Mouse (Mus musculus): ENCODE data around the gene H6pd. TPM values are rescaled to one million over a fixed set of nuclear protein-coding genes. Genes with fewer than 3 reads are reported as not detected.

H6pd gene
- polyA plus RNA-seq, 1 experiment from 2014 or later: 2.0 TPM

- 92% methylated on average over 10 of the region's 10 CpGs for WGBS
- Histone ChIP-seq H3K9ac (replicated peaks; ENCODE audit: low read depth, low read length) (no peak overlapping the region), H3K36me3 (ENCODE audit: control insufficient read depth, insufficient read depth, low read length) (no peaks in the 10 kb centered on the region), H3K4me3 (ENCODE audit: low read depth, low read length) (no peak overlapping the region), H3K4me2 (ENCODE audit: low read depth, low read length) (no peak overlapping the region), H3K4me1 (ENCODE audit: control insufficient read depth, insufficient read depth, low read length) (0 out of 2 replicates have a peak, but pooled peaks cover 5% of the 10 kb centered on the region), H3K9me3 (ENCODE audit: control insufficient read depth, low read length) (no peaks in the 10 kb centered on the region), H3K27ac (ENCODE audit: low read depth, low read length) (no peak overlapping the region), H3K27me3 (ENCODE audit: control insufficient read depth, insufficient read depth, low read length) (no peaks in the 10 kb centered on the region)
- no peak for ATAC-seq (ENCODE audit: low read depth)
Observed at GRCm38 (mm10) chr4:150005231-150005630, 3.6 kb downstream of the H6pd start.

GRCm38 (mm10) chr4:150003641-150004040 is 5.2 kb downstream of the H6pd start:
- ATAC-seq (ENCODE audit: low read depth): no peak
- H3K9me3 ChIP-seq (ENCODE audit: control insufficient read depth, low read length): no peaks in the 10 kb centered on the region
- H3K36me3 ChIP-seq (ENCODE audit: control insufficient read depth, insufficient read depth, low read length): no peaks in the 10 kb centered on the region
- H3K9ac ChIP-seq (replicated peaks; ENCODE audit: low read depth, low read length): no peak overlapping the region
- H3K27ac ChIP-seq (ENCODE audit: low read depth, low read length): no peak overlapping the region
- H3K4me1 ChIP-seq (ENCODE audit: control insufficient read depth, insufficient read depth, low read length): no peaks in the 10 kb centered on the region
- 81% methylated on average over 4 of the region's 4 CpGs for WGBS
- no peaks in the 10 kb centered on the region for H3K27me3 ChIP-seq (ENCODE audit: control insufficient read depth, insufficient read depth, low read length)
- H3K4me3 ChIP-seq (ENCODE audit: low read depth, low read length): no peak overlapping the region
- H3K4me2 ChIP-seq (ENCODE audit: low read depth, low read length): no peak overlapping the region

GRCm38 (mm10) chr4:150003021-150003580 is 5.7 kb downstream of the H6pd start:
- 40% methylated on average over 7 of the region's 7 CpGs for WGBS
- no peak overlapping the region for H3K4me3 ChIP-seq (ENCODE audit: low read depth, low read length)
- H3K4me2 ChIP-seq (ENCODE audit: low read depth, low read length): no peak overlapping the region
- H3K27ac ChIP-seq (ENCODE audit: low read depth, low read length): no peak overlapping the region
- H3K27me3 ChIP-seq (ENCODE audit: control insufficient read depth, insufficient read depth, low read length): no peaks in the 10 kb centered on the region
- no peak for ATAC-seq (ENCODE audit: low read depth)
- H3K9me3 ChIP-seq (ENCODE audit: control insufficient read depth, low read length): no peaks in the 10 kb centered on the region
- H3K36me3 ChIP-seq (ENCODE audit: control insufficient read depth, insufficient read depth, low read length): no peaks in the 10 kb centered on the region
- H3K9ac ChIP-seq (replicated peaks; ENCODE audit: low read depth, low read length): no peak overlapping the region
- H3K4me1 ChIP-seq (ENCODE audit: control insufficient read depth, insufficient read depth, low read length): no peaks in the 10 kb centered on the region

- H3K36me3 ChIP-seq (ENCODE audit: control insufficient read depth, insufficient read depth, low read length): no peaks in the 10 kb centered on the region
- no peak overlapping the region for H3K9ac ChIP-seq (replicated peaks; ENCODE audit: low read depth, low read length)
- H3K4me2 ChIP-seq (ENCODE audit: low read depth, low read length): no peak overlapping the region
- no peaks in the 10 kb centered on the region for H3K4me1 ChIP-seq (ENCODE audit: control insufficient read depth, insufficient read depth, low read length)
- H3K9me3 ChIP-seq (ENCODE audit: control insufficient read depth, low read length): no peaks in the 10 kb centered on the region
- H3K27me3 ChIP-seq (ENCODE audit: control insufficient read depth, insufficient read depth, low read length): no peaks in the 10 kb centered on the region
- H3K4me3 ChIP-seq (ENCODE audit: low read depth, low read length): no peak overlapping the region
- WGBS: 77% methylated on average over 12 of the region's 12 CpGs
- ATAC-seq (ENCODE audit: low read depth): no peak
- H3K27ac ChIP-seq (ENCODE audit: low read depth, low read length): no peak overlapping the region
Observed at GRCm38 (mm10) chr4:150002021-150002528, 6.7 kb downstream of the H6pd start.

- 76% methylated on average over 10 of the region's 10 CpGs for WGBS
- H3K27ac ChIP-seq (ENCODE audit: low read depth, low read length): no peak overlapping the region
- H3K36me3 ChIP-seq (ENCODE audit: control insufficient read depth, insufficient read depth, low read length): no peaks in the 10 kb centered on the region
- no peaks in the 10 kb centered on the region for H3K9me3 ChIP-seq (ENCODE audit: control insufficient read depth, low read length)
- H3K4me2 ChIP-seq (ENCODE audit: low read depth, low read length): no peak overlapping the region
- no peak overlapping the region for H3K9ac ChIP-seq (replicated peaks; ENCODE audit: low read depth, low read length)
- H3K4me1 ChIP-seq (ENCODE audit: control insufficient read depth, insufficient read depth, low read length): no peaks in the 10 kb centered on the region
- no peak for ATAC-seq (ENCODE audit: low read depth)
- H3K27me3 ChIP-seq (ENCODE audit: control insufficient read depth, insufficient read depth, low read length): no peaks in the 10 kb centered on the region
- no peak overlapping the region for H3K4me3 ChIP-seq (ENCODE audit: low read depth, low read length)
Observed at GRCm38 (mm10) chr4:150001221-150001860, 7.5 kb downstream of the H6pd start.

GRCm38 (mm10) chr4:149999931-150000555 is 8.8 kb downstream of the H6pd start:
- 88% methylated on average over 15 of the region's 15 CpGs for WGBS
- H3K36me3 ChIP-seq (ENCODE audit: control insufficient read depth, insufficient read depth, low read length): no peaks in the 10 kb centered on the region
- no peak for ATAC-seq (ENCODE audit: low read depth)

GRCm38 (mm10) chr4:149999510-149999900 is 9.3 kb downstream of the H6pd start:
- 81% methylated on average over 9 of the region's 9 CpGs for WGBS
- Histone ChIP-seq H3K4me1 (ENCODE audit: control insufficient read depth, insufficient read depth, low read length) (no peaks in the 10 kb centered on the region), H3K4me3 (ENCODE audit: low read depth, low read length) (no peak overlapping the region), H3K9ac (replicated peaks; ENCODE audit: low read depth, low read length) (no peak overlapping the region), H3K4me2 (ENCODE audit: low read depth, low read length) (no peak overlapping the region), H3K27ac (ENCODE audit: low read depth, low read length) (no peak overlapping the region), H3K9me3 (ENCODE audit: control insufficient read depth, low read length) (no peaks in the 10 kb centered on the region), H3K36me3 (ENCODE audit: control insufficient read depth, insufficient read depth, low read length) (no peaks in the 10 kb centered on the region), H3K27me3 (ENCODE audit: control insufficient read depth, insufficient read depth, low read length) (no peaks in the 10 kb centered on the region)
- ATAC-seq (ENCODE audit: low read depth): no peak

More at GRCm38 (mm10) chr4:149999931-150000555, 8.8 kb downstream of the H6pd start:
- H3K4me3 ChIP-seq (ENCODE audit: low read depth, low read length): no peak overlapping the region
- no peak overlapping the region for H3K27ac ChIP-seq (ENCODE audit: low read depth, low read length)
- H3K4me1 ChIP-seq (ENCODE audit: control insufficient read depth, insufficient read depth, low read length): no peaks in the 10 kb centered on the region
- no peaks in the 10 kb centered on the region for H3K9me3 ChIP-seq (ENCODE audit: control insufficient read depth, low read length)
- no peak overlapping the region for H3K4me2 ChIP-seq (ENCODE audit: low read depth, low read length)
- H3K27me3 ChIP-seq (ENCODE audit: control insufficient read depth, insufficient read depth, low read length): no peaks in the 10 kb centered on the region
- H3K9ac ChIP-seq (replicated peaks; ENCODE audit: low read depth, low read length): no peak overlapping the region

- ATAC-seq (ENCODE audit: low read depth): no peak
- Histone ChIP-seq H3K4me1 (ENCODE audit: control insufficient read depth, insufficient read depth, low read length) (no peaks in the 10 kb centered on the region), H3K36me3 (ENCODE audit: control insufficient read depth, insufficient read depth, low read length) (no peaks in the 10 kb centered on the region), H3K4me2 (ENCODE audit: low read depth, low read length) (no peak overlapping the region), H3K27ac (ENCODE audit: low read depth, low read length) (no peak overlapping the region), H3K27me3 (ENCODE audit: control insufficient read depth, insufficient read depth, low read length) (no peaks in the 10 kb centered on the region), H3K9ac (replicated peaks; ENCODE audit: low read depth, low read length) (no peak overlapping the region), H3K4me3 (ENCODE audit: low read depth, low read length) (no peak overlapping the region), H3K9me3 (ENCODE audit: control insufficient read depth, low read length) (no peaks in the 10 kb centered on the region)
- 84% methylated on average over 14 of the region's 14 CpGs for WGBS
Observed at GRCm38 (mm10) chr4:149998786-149999509, 9.9 kb downstream of the H6pd start.

- no peak for ATAC-seq (ENCODE audit: low read depth)
- 83% methylated on average over 10 of the region's 10 CpGs for WGBS
- no peak overlapping the region for H3K4me2 ChIP-seq (ENCODE audit: low read depth, low read length)
- H3K27me3 ChIP-seq (ENCODE audit: control insufficient read depth, insufficient read depth, low read length): no peaks in the 10 kb centered on the region
- H3K9ac ChIP-seq (replicated peaks; ENCODE audit: low read depth, low read length): no peak overlapping the region
- H3K9me3 ChIP-seq (ENCODE audit: control insufficient read depth, low read length): no peaks in the 10 kb centered on the region
- H3K36me3 ChIP-seq (ENCODE audit: control insufficient read depth, insufficient read depth, low read length): no peaks in the 10 kb centered on the region
- no peak overlapping the region for H3K27ac ChIP-seq (ENCODE audit: low read depth, low read length)
- no peaks in the 10 kb centered on the region for H3K4me1 ChIP-seq (ENCODE audit: control insufficient read depth, insufficient read depth, low read length)
- no peak overlapping the region for H3K4me3 ChIP-seq (ENCODE audit: low read depth, low read length)
Observed at GRCm38 (mm10) chr4:149997999-149998398, 10.8 kb downstream of the H6pd start.

Data from neural tube, embryonic 14.5 days (tissue).